Mouse (Mus musculus) retina, adult 2 months (tissue): ENCODE results near the gene Rcl1.

Experiments used
- DNase-seq: peaks from one replicate; pipeline ENCODE4 v3.0.0-alpha.2; 2012; ENCODE audit warnings: low read depth, low spot score

The Rcl1 gene

GRCm38 (mm10) chr19:29100874-29101542 is at the start of gene Rcl1:
TSS of gene Rcl1 (plus strand) at chr19:29101375.
- peak; percentile 87 for DNase-seq

DNA sequence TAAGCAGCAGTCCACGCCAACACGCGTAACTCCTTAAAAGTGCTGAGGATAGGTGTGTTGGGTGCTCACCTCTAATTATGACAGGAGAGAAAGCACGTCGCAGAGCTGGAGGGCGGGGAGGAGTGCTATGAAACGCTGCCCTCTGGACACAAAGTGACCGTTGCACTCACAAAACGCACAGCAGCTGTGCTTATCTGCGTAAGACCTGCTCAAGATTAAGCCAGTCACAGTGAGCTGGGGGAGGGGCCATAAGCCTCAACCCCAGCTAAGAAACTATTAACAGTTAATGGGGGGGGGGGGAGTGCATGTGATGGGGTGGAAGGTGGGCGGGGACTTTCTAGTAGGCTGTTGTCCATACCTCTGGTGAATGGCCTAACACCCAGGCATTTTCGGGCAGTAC is 48.4 kb upstream of the Rcl1 start:
- peak; percentile 77 for DNase-seq

GRCm38 (mm10) chr19:29054594-29054993 is 46.6 kb upstream of the Rcl1 start:
- DNase-seq, result no peak

GRCm38 (mm10) chr19:29055469-29055868 is 45.7 kb upstream of the Rcl1 start:
- no peak for DNase-seq

GRCm38 (mm10) chr19:29058741-29059140 is 42.4 kb upstream of the Rcl1 start:
- no peak for DNase-seq

DNA sequence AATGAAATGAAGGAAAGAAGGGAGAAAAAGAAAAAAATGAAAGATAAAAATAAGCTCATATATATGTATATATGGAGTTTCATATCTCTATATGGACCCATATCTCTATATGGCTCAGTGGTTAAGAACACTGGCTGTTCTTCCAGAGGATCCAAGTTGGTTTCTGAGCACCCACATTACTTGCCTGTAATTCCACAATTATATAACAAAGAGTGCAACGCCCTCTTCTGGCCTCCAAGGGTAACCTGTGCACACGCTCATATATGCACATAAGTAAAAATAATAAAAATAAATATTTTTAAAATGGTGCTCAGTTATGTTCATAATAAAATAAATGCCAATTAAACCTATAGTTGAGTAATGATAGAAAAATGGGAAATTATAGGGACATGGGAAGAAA is 41.5 kb upstream of the Rcl1 start:
- DNase-seq, result no peak

DNA sequence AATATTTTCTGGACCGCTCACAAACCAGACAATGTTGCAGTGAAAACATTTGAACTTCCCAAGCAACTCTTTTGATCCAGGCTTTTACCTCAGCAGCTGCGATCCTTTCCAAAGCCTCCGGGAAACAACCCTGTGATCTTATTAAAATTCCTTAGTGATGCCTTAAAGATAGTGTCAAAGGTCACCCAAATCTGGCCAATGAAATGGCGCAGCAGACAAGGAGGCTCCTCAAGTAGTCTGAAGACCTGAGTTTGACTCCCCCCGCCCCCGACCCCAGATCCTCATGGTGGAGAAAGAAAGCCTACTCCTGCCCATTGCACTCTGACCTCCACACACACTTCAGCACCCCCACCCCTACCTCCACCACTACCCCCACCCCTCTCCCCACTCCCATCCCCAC is 40.9 kb upstream of the Rcl1 start:
- DNase-seq, result no peak

GRCm38 (mm10) chr19:29063009-29063408 is 38.2 kb upstream of the Rcl1 start:
- no peak for DNase-seq

GRCm38 (mm10) chr19:29063577-29064363 is 37.4 kb upstream of the Rcl1 start:
- DNase-seq, result peak; percentile 81

GRCm38 (mm10) chr19:29064451-29065102 is 36.6 kb upstream of the Rcl1 start:
- DNase-seq, result no peak

DNA sequence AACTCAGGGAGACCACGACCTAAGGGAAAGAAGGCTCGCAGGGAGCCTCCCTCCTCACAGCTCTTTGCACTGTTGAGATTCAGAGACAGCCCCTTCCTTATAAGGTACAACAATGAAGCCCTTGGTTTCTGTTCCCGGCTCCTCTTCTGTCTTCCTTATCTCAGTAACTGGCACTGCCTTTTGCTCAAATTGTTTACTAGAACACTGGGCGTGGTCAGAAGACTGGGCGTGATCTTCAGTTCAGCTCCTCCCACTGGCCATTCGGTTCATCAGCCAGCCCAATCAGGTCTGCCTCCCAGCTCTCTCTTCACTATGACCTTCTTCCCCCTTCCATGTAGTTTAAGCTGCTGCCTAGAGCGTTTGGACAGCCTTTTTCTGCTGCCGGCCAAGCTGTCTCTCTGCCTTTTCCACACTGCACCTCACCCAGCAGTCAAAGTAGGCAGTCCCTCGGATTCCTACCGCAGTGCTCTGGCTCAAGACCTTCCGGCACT is 34.1 kb upstream of the Rcl1 start:
- peak; percentile 69 for DNase-seq

GRCm38 (mm10) chr19:29069195-29069594 is 32.0 kb upstream of the Rcl1 start:
- no peak for DNase-seq

GRCm38 (mm10) chr19:29074802-29075201 is 26.4 kb upstream of the Rcl1 start:
- DNase-seq, result peak; percentile 48

DNA sequence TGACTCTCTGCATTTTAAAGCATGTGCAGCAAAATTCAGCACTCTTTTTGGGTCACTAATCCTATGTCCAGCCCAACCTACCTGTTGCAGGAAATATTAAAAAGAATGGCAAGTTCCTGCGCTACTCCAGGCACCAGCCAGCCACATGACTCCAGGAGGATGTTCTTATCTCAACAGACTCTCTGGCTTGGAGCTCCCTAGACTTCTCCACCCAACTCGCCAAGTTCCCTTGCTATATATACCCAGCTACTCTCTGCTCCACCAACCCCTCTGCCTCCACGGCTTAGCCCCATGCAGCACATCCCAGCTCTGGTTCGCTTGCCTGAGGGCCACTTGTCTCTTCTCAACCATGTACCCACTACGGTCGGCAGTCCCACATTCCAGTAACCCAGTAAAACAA is 12.5 kb upstream of the Rcl1 start:
- DNase-seq, result no peak

GRCm38 (mm10) chr19:29092194-29092593 is 9.0 kb upstream of the Rcl1 start:
- no peak for DNase-seq

DNA sequence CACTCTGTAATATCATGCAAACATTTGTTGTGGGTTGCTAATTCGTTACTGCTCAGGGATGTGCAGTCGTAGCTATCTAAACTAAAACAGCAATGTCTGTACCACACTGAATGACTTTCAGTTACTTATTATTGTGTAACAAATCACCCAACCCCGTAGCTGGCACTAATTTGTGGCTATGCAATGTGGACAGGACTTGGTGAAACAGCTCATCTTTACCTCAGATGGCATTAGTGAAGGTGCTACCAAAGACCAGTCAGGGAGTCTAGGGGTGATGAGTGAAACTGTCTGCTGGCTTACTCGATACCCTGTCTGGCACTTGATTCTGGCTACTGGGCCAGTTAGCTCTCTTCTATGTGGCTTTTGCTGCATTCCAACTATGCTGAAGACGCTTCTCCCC is 2.1 kb upstream of the Rcl1 start:
- no peak for DNase-seq

DNA sequence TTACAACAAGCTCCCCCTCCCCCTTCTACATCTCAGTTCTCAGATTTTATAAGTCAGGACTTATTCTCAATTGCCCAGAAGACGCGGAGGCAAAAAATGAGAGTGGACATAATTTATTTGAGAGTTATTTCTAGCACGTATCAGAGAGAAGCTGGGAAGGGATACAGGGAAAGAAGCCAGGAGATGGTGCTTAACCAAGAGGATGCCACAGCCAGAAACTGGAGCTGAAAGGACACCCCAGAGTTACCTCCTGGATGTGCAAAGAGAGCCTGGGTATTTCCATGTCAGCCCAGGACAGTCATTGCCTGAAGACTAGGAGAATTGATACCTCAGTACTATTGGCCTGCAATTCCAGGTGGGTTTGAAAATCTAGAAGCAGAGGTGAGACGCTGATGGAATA is 1.6 kb upstream of the Rcl1 start:
- DNase-seq, result no peak

DNA sequence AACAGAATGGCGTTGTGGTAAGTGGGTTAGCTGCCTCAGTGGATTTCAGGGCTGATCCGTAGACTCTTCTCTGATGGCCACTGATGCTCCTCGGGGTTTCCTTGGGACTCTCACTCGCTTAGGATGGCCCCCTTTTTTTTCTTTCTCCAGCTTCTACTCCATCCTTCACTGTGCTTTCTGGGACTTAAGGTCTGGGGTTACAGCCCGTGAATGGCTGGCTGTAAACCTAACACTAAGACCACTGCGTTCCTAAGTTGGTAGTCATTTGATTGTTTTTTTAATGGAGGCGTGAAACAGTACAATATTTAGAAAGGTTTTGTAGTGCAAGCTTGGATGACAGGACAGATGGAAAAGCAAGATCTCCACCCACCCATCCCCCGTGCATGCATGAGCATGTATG is 914 bp upstream of the Rcl1 start:
- no peak for DNase-seq

GRCm38 (mm10) chr19:29101591-29101990 is 416 bp downstream of the Rcl1 start:
- DNase-seq, result no peak

- no peak for DNase-seq
Observed at GRCm38 (mm10) chr19:29102098-29102497, 923 bp downstream of the Rcl1 start.

DNA sequence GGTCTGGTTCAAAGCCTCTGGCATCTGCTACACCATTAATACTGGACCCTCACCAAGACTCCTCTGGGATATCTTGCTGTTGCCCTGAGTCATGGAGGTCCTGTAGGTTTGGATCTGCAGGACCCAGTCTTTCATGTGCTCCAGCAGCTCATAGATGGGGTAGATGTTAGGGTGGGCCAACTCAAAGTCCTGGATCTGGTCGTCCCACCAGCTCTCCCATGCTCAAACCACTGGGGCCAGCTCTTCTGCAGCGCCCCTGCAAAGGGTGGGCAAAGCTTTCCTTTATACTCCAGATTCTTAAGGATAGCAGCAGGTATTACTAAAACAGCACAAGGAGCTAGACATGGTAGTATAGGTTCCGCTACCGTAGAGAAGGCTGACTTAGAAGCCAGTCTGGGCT is 4.6 kb downstream of the Rcl1 start:
- DNase-seq, result no peak

DNA sequence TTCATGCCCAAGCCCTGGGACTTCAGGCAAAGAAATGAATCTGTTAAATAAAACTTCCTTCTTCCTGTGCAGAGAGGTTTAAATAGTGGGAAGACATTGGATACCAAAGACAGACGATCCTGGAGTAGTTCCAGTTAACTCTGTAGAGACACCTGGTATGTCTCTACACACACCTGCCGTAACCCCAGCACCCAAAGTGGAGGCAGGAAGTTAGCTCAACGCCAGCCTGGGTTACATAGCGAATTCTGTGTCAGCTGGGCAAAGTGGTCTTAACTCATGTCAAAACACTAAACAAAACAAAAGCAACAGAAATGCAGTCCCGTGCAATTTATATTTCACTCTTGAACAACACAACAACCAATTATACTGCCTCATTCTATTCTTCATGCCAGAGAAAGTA is 5.1 kb downstream of the Rcl1 start:
- no peak for DNase-seq

- no peak for DNase-seq
Observed at GRCm38 (mm10) chr19:29112662-29113061, 11.5 kb downstream of the Rcl1 start.
